Mouse (Mus musculus) kidney, adult 8-10 months (tissue): ENCODE results near the gene Hcn1.

Experiments used
- DNase-seq, 2 experiments: peaks; one replicate each; pipeline ENCODE4 v3.0.0; 2022

Hcn1 gene

DNA sequence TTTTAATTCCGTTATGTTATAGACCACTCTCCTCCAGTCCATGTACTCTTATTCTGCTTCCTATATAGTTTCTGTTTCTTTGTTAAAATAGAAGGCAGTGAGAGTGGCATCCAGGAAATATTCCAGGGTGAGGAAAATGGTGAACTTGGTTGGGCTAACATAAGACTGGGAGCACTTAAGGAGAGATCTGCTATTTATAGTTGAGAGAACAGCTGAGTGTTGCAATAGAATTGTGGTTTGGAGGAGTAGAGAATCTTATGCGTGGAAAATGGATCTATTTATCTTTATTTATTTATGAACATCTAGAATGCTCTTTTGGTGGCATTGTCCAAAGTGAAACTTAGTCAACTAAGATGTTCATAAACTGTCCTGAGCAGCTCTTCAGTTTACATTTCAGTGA, 104.4 kb downstream of the Hcn1 start:
- no peak for DNase-seq

GRCm38 (mm10) chr13:117706986-117707738, 105.0 kb downstream of the Hcn1 start:
- DNase-seq = no peak

GRCm38 (mm10) chr13:117710811-117711210, 108.7 kb downstream of the Hcn1 start:
- DNase-seq = no peak

- DNase-seq = no peak
These were observed 120.0 kb downstream of the Hcn1 start for GRCm38 (mm10) chr13:117722090-117722489.

- no peak for DNase-seq
These were observed 122.0 kb downstream of the Hcn1 start for GRCm38 (mm10) chr13:117724083-117724482.

GRCm38 (mm10) chr13:117728393-117728792, 126.3 kb downstream of the Hcn1 start:
- no peak for DNase-seq

DNA sequence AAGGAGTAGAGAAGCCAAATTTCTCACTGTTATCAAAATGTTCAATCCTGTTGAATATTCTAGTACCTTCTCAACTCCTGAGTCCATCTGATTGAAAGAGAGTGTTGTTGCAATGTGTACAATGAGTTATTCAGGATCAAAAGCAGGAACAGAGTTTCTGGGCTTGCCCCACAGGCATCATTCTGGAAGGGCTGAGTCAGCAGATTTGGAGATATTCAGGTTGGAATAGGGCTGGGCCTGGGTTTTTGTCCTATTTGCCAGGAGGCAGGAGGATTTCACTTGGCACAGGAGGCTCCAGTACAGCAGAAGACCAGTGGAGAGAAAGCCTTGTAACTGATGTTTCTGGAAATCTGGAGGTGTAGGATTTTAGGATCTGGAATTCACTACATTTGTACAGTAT, 130.6 kb downstream of the Hcn1 start:
- DNase-seq = no peak

DNA sequence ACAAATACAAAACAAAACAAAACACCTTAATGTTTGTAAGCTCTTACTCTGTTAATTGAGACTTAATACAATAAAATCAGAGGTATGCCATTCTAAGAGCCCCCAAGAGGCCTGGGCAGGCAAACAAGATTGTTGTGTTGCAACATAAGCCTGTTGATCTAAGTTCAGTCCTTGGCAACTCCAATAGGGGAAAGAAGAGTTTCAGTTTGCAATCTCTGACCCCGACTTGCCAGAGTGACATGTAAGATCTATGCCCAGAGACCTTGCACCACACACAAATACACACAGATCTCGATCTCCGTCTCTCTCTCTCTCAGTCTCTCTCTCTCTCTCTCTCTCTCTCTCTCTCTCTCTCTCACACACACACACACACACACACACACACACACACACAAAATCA, 142.3 kb downstream of the Hcn1 start:
- no peak for DNase-seq

- DNase-seq = no peak
These were observed 143.1 kb downstream of the Hcn1 start for GRCm38 (mm10) chr13:117745173-117745572.

DNA sequence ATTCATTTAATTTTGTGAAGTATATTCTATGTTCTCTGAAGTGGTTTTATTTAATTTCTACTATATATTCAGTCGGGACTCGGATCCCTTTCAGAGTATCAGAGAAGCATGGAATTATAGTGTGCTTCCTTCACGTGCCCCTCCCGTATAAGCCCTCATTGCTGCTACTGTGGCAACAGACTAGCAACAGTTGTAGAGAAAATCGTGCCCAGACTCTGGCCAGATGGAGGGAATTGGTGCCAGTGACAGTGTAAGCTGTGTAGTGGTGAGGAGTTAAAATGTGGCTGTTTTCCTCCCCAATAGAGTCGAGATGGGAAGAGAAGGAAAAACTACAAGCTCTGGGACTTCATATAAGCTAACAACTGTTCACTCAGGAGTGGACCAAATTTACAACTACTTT, 163.4 kb downstream of the Hcn1 start:
- DNase-seq = no peak

- no peak for DNase-seq
These were observed 183.3 kb downstream of the Hcn1 start for GRCm38 (mm10) chr13:117785376-117785775.

DNA sequence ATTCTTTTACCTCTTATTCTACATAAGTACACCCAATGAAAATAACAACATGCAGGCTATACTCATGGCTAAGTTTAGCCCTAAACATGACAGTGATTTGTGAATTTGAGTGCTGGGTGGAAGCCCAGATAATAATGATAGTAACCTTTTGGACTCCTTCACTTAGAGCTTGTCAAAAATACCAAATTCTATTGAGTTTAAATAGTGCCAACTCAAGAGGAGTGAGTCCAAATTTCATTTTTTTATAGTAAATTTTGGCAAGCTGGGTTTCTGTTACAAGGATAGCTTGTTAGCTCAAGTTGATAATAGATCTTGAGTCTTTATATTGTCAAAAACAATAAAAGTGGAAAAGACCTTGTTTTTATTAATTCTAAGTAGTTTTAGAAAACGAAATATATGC, 190.7 kb downstream of the Hcn1 start:
- no peak for DNase-seq

GRCm38 (mm10) chr13:117801061-117801460, 198.9 kb downstream of the Hcn1 start:
- no peak for DNase-seq

DNA sequence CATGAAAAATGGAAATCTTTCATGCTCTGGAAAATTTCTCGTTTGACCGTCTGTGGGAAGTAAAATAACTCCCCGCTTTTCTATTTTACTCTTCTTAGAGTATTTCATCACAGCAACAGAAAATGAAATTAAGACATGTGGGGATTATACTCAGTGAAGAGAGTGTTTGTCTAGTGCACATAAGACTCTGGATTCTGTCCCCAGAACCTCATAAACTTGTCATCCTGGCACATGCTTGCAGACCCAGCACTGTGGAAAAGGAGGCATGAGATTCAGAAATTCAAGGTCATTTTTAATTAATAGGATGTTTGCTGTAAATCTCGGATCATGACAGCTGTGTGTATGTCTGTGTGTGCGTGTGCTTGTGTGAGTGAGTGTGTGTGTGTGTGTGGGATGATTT, 225.5 kb downstream of the Hcn1 start:
- no peak for DNase-seq

DNA sequence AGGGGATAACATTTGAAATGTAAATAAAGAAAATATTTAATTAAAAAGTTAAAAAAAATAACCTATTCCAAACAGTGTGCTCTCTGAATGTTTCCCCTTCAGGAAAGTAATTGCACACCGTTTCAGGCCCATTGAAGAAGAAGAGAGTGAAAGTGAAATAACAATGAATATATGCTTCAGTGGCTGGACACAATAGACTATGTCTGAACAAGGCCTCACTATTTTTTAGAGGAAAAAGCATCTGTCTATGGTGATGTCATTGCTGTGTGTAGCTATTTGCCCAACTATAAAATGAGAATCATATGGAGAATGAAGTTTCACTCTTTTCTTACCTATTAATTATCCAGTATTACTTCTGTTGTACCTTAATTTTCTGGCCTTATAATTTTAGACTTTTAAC, 234.5 kb downstream of the Hcn1 start:
- DNase-seq = no peak

- no peak for DNase-seq
These were observed 236.1 kb downstream of the Hcn1 start for GRCm38 (mm10) chr13:117838264-117838663.

GRCm38 (mm10) chr13:117842366-117842765, 240.2 kb downstream of the Hcn1 start:
- no peak for DNase-seq

- no peak for DNase-seq
These were observed 245.2 kb downstream of the Hcn1 start for GRCm38 (mm10) chr13:117847290-117847689.

GRCm38 (mm10) chr13:117848757-117849156, 246.6 kb downstream of the Hcn1 start:
- no peak for DNase-seq

DNA sequence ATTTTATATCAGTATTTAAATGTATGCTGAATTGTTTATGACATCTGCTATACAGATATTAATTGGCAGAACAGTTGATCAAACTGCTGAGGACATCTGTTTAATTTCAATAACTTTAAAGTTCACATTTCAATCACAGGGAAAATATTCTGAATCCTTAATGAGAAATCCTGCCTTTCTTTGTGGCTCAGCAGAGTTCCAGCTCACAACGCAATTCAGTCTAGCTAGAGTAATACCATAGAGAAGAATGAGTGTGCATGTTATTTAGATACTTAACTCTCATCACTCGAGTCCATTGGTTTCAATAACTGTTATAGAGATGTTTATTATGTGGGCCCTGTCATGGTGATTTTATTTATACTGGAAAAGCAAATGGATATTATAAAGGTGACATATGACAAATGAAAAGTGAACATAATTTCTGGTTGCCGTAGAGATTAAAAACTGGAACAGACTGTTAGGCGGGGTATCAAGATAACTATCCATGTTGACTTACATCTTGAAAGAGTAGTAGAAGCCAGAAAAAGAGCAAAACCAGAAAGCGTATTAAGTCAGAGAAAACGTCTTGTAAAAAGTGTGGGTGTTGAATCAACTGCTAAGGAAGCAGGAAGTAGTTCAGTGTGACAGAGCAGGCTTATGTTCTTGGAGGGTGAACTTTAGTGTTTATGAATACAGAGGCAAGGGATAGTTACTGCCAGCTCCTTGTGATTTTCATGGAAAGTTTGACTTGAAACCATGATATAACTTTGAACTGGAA, 250.0 kb downstream of the Hcn1 start:
- no peak for DNase-seq

DNA sequence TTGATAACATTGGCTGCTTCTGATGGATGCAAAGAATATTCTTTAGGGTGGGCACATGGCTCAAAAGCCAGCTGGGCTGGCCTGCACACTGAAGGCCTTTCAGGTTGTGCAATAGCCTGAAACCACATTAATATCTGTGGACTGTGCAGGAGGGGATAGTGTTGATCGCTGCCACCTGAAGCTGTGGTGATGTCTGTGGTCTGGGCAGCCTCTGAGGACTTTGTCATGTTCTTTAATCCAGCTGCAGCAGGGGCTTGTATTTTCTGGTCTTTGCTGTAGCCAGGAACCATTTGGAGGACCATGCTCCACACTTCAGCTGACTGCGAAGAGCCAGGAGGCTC, 250.6 kb downstream of the Hcn1 start:
- DNase-seq = no peak

DNA sequence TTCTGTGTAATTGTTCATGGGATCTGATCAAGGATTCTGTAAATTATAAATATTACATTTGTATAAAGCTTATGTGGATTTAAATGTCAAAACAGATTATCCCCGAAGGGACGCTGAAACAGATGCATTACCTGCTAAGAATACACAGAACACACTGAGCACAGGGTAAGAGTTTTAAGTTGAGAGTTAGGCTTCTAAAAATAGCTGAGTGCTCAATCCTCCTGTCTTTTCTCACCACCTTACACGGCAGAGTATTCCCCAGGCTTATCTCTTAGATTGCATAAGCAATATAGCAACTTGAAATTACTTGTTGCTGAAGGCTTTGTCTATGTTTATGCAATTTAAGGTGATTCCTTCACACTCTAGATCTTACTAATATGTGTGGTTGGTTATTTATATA, 256.3 kb downstream of the Hcn1 start:
- no peak for DNase-seq

DNA sequence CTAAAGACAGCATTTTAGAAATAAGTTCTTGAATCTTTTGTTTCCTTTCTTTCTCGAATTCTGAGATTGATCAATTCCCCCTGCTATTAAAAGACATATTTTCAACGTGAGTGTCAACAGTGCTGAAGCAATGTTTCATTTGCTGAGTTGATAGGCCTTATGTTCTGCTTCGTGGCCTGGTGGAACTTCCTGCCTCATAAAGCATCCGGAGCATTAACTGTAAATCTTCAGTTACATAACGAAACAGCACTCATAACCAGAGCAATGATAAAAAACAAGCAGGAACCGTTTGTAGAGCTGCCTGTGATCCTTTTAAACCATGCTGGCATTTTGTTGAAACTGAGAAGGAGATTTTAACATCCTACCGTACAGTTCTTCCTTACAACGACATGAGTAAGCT, 275.7 kb downstream of the Hcn1 start:
- DNase-seq = no peak

GRCm38 (mm10) chr13:117880471-117881225, 278.5 kb downstream of the Hcn1 start:
- DNase-seq = no peak
